Mouse (Mus musculus) T-helper 17 cell (primary cell): ENCODE measurements at regions not wholly inside any gene's neighbourhood (a gene's known extent, or its start where the extent isn't known, plus 50 kb on each side); places are given as distances from the start of the nearest gene placed in this dataset.

Experiments used
- in situ Hi-C, 2 experiments: fragments of 300-600 bp; cut with MboI, MseI; formaldehyde crosslinking; loops; 1 replicate in 1 of 2; 2 replicates in 1 of 2; pipeline ENCODE4 v1.15.1; 2025; ENCODE audit warnings: high pct_unique_total_duplicates in 2 of 2

DNA sequence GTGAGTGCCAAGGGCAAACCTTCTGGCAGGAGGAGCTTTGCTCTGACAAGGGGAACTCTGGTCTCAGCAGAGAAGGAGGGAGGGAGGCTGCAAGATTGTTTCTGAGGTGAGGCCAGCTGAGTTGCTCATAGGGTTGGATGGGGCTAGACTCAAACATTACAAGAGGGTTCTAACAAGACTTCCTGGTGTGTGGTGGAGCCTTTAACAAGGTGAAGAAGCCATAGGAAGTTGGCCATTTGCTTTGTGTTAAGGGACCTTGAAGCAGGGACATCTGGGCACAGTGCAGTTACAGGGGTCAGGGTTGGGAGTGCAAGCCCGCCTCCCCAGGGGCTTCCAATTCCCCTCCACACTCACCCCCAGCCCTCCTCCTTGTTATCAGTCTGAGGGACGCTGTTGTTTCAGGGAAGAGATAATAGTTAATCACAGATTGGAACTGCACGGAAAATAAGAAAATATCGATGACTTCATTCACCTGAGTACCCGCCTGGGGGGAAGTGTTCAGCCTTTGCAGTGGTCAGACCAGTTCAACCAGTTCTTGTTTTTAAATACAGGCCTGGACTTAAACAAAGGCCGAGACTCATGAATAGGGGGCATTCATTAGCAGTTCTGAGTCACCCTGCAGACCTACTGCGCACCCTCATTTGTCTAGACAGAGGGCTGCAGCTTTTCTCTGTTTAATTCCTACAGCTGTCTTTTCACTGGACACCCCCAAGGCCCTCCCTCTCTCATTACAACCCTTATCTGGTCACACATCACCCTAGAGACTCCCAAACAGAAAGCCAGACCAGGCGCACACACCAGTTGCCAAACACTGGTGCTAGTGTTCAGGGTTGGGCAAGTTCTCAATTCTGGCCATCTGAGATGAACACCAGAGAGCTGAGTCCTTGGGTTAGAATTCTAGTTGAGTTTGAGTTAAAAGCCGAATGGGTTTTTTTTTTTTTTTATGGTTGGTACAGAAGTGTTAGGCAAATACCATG, 139.5 kb downstream of the Bcl2l11 start:
- in situ Hi-C loops: no loop called here

DNA sequence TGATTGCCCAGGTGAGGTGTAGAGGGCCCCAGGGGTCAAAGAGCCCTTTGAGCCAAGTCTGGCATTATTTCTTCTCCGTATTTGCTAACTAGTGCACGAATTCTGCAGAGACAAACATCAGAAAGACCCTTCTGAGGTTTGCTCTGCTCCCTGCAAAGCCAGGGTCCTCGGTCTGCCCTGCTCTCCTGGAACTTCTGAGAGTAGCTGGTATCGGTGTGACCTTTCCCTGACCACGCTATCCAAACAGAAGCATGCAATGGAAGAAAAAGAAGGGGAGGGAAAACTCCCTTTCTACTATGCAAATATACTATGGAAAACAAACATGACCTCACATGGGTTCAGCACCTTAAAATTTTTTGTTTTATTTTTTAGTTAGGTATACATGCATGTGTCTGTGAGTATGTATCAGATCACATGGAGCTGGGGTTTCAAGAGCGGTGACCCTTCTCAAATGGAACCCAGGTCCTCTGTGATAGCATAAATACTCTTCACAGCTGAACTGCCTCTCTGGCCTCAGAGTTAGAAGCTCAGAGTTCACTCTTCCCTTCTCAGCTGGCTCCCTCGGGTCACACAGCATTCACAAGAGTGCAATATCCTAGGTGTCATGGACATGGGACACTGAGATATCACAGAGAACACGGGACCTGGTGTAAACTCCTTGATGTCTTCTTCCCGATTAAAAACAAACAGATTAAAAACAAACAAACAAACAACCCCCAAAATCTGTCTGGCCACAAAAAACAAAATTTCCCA, 144.7 kb downstream of the Bcl2l11 start:
- in situ Hi-C loops: no loop called here

DNA sequence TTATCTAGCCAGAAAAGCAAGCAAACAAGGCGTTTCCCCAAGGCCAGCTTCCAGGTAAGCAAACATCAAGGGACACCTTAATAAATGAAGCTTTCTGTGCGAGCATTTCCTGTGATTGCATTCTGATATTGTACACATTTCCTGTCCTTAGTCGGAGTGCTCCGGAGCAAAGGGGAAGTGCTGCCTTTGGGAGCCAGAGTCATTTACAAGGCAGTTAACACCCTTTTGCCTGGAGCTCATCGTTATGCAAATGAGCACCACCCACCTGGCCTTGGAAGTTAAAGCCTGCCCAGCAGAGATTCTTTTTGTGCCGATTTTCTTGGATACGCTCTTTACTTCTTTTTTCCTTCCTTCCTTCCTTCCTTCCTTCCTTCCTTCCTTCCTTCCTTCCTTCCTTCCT, 147.0 kb downstream of the Bcl2l11 start:
- in situ Hi-C loops: no loop called here

GRCm38 (mm10) chr2:128273292-128273691, 147.5 kb downstream of the Bcl2l11 start:
- in situ Hi-C loops: no loop called here

GRCm38 (mm10) chr2:128276337-128276736, 150.5 kb downstream of the Bcl2l11 start:
- in situ Hi-C loops: no loop called here

DNA sequence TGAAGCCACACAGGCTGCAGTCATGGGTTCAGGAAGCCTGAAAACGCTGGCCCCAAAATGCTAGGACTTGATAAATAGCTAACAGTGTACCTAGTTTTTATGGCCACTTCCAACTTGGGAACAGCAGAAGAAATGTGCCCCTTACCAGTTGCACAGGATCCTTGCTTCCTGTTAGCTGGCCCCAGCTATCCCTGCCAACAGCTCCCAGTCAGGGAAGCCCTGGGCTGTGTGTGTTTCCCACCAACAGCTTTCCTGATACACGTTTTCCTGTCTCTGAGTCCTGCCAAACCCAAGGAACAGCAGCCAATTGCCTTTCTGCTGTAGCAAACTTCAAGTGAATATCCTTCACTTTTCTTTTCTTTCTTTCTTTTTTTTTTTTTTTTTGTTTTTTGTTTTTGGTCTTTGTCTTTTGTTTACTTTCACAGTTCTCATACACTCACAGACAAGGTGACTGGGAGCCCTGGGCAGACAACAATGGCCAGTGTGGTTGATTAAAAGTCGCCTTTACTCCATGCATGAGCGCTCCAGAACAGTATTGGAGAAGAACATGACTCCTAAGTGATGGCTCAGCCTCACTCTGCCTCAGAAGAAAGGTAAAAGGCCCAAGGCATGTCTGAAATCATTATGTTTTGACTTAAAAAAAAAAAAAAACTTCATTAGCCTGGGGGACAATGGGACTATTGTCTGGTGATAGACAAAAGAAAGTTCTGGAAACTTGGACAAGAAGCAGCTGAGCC, 151.7 kb downstream of the Bcl2l11 start:
- in situ Hi-C loops: no loop called here

DNA sequence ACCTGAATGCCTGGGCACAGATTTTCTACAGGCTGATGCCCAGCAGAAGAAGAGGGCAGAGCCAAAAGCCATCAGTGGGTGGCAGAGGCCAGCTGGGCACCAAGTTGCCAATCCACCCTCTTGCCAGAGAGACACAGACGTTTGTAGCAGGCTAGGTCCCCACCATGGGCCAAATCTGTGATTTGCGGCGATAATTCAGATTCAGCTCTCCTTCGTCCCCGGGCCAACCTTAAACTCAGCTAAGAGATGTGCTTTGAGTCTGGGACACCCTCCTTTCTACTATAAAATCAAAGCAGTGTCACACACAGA, 152.2 kb downstream of the Bcl2l11 start:
- in situ Hi-C loops: no loop called here

DNA sequence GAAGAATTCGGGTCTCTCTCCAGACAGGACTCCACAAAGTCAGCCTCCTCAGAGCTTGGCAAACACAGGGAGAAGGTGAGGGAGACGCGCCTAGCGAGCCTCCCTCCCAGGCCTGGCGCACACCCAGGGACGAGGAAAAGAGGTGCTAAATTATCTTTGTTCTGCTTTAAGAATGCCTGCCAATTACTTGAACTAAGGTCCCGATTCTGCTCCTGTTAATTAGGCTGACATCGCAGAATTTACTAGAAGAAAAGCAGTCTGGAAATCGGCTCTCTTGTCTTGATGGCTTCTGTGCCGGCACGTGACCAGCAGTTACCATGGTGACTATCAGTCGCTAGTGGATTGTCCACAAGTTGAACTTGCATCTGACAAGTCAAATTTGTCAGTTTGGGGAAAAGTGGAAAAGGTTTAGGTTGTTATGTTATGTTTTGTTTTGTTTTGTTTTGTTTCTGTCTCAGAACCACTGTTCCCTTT, 152.8 kb downstream of the Bcl2l11 start:
- in situ Hi-C loops: no loop called here

DNA sequence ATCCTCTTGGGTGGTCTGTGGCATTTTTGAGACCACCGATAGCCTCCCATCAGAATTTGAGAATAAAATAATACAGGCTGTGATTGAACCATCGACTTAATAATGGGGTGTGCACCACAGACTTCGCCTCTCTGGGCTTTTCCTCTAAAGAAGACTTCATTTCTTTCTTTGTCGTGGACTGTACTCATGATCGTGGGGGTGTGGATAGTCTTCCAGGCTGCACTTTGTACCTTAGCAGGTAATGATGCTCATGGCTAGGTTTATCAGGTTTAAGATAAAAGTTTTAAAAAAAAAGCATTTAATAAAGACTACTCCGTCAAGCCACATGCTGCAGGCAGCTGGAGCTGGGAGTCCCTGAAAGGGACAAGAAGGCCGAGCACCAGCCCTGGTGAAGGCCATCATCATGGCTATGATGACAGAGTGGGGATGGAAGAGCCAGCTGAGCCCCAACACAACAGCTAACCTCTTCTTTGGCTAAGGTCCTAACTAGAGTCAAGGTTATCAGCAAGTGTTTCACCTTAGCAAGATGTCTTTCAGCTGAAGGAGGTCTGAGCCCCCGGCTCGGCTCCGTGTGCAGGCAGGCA, 153.4 kb downstream of the Bcl2l11 start:
- in situ Hi-C loops: no loop called here

DNA sequence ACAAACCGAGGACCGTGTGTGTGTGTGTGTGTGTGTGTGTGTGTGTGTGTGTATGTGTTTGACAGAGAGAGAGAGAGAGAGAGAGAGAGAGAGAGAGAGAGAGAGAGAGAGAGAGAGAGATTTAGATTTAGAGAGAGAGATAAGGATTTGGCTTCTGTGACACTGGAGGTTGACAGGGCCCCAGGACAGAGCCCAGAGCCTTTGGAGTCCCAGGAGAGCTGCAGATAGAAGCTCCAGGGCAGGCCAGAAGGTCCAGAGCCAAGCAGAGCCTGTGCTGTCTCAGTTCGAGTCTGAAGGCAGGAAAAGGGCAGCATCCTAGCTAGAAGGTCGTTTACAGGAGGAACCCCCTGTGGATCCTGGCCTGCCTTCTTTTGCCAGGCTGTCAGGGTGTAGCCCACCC, 156.8 kb downstream of the Bcl2l11 start:
- in situ Hi-C loops: no loop called here

DNA sequence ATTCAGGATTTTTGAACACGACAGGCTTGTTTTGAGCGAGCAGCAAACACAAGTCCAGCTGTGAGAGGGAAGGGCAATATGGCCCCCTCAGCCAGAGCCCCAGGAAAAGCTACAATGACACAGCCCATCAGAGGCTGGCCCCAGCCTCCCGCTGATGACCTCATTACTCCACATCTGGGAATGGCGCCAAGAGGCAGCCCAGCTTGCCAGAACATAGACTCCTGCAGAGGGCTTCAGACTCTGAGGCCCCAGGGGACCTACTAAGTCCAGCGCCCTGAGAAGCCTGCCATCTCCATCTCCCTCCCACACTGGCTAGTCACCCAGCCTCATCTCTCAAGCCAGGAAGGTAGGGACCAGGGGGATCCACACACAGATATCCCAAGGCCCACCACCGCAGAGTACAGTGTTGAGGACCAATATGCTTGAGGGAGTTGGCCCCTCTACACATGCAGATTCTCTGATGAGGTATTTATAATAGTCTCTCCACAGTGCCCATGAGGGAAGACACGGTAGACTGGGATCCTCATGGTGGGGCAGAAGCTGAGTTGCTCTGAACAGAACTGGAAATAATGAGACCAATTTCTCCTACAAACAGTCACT, 159.1 kb downstream of the Bcl2l11 start:
- in situ Hi-C loops: no loop called here

GRCm38 (mm10) chr2:128285457-128285856, 159.6 kb downstream of the Bcl2l11 start:
- in situ Hi-C loops: no loop called here

DNA sequence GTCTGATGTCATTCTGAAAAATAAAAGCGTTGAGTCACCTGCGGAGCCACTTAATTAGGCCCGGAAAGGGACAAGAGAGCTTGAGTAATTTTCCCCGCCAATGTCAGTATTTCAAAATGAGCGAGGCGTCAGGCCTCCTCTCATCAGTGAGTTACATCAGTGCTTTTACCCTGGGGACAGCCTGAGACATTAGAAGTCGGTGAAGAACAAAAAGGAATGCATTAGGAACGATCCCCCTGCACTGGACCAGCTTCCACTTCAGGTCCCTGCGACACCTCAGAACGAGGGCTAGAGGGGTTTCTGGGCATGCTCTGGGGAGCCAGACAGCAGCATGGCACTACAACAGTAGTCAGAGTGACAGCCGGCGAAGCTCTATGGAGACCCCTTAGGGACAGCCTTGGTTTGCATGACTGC, 162.3 kb downstream of the Bcl2l11 start:
- in situ Hi-C loops: no loop called here

GRCm38 (mm10) chr2:128290609-128291008, 164.8 kb downstream of the Bcl2l11 start:
- in situ Hi-C loops: loop anchor here in 1 of 2 experiments (5.0 to 10.0 kb wide), 2 partner anchors 102 to 1884 kb away; partner anchors contain the start of gene Snrpb

DNA sequence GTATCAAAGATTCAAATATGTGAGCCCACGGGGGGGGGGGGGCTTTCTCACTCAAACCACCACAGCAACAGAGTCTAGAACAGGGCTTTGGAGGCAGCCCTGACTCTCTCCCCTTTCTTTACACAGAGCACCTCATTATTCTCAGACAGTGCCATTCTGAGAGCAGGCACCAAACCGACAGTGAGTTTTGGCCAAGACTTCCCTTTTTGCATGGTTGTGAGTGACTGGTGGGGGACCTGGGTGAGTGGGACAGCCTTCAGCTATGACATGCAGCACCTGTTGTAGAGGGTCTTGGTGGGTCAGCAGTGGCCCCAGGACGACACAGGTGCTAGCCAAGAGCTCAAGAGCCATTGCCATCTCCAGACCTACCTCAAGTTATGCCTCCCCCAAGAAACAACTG, 168.8 kb downstream of the Bcl2l11 start:
- in situ Hi-C loops: loop anchor here (5.0 to 10.0 kb wide), 2 partner anchors 98 to 1880 kb away; partner anchors contain the start of gene Snrpb (in 1 of the 2)

DNA sequence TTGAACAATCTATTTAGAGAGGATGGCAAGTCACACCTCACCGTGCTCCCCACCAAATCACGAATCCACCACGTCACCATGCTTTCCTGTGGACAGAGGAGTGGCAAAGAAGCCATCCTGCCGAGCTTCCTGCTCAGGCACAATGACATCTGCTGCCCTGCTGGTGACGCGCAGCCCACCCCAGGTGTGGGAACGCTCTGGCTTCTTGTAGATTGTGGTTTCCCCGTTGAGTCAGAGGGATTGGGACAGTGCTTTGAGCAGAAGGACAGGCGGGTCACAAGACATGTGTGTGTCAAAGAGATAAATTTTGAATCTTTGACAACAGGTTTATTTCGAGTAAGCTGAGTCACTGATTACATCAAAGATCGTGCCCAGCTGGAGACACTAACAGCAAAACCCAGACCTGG, 169.2 kb downstream of the Bcl2l11 start:
- in situ Hi-C loops: loop anchor here (5.0 to 10.0 kb wide), 2 partner anchors 97 to 1880 kb away; partner anchors contain the start of gene Snrpb (in 1 of the 2)

GRCm38 (mm10) chr2:128295726-128296234, 169.9 kb downstream of the Bcl2l11 start:
- in situ Hi-C loops: loop anchor here (5.0 to 10.0 kb wide), 2 partner anchors 97 to 1879 kb away; partner anchors contain the start of gene Snrpb (in 1 of the 2)

DNA sequence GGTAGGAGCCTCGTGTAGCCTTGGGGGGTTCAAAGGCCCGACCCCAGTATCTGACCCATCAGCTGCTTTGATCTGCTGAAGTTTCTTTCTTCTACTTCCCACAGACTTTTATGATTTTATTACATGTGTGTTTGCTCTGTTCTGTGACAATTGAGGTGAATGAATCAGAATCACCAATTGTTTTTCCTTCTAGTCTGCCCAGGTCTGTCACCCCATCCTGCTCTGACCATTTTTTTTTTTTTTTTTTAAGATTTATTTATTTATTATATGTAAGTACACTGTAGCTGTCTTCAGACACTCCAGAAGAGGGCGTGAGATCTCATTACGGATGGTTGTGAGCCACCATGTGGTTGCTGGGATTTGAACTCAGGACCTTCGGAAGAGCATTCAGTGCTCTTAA, 170.6 kb downstream of the Bcl2l11 start:
- in situ Hi-C loops: loop anchor here (5.0 to 10.0 kb wide), 2 partner anchors 96 to 1878 kb away; partner anchors contain the start of gene Snrpb (in 1 of the 2)

DNA sequence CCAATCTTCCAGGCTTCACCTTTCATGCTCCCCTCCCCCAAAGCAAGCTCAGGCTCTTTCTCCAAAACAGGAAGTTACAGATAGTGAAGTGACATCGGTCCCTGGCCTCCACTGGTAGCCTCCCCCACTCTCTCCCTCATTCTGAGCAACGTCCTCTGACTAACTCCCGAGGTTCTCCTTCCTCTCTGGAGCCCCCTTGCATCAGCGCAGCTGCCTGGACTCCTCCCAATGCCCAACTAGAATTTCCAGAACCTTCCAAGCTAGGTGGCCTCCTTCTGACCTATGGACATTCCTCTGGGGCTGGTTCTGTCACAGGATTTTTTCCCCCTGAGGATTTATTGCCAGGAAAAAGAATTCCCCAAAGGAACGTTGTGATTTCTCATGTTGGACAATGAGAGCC, 171.1 kb downstream of the Bcl2l11 start:
- in situ Hi-C loops: loop anchor here (5.0 to 10.0 kb wide), 2 partner anchors 95 to 1878 kb away; partner anchors contain the start of gene Snrpb (in 1 of the 2)

DNA sequence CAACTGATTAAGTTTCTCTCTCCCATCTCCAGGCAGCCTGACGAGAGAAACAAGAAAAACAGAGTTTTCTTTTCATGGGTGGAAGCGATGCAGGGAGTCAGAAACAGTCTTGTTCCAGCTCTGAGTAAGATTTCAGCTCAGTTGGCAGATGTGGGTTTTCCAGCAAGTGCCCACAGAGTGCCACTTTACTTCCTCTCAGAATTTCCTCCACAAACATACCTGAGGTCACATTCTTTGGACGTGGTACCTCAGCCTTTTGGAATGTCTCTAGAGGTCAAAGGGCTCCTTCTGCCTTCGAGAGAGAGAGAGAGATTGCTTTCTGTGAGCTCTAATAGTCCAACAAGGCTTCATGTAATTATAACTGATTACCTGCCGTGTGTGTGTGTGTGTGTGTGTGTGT, 172.0 kb downstream of the Bcl2l11 start:
- in situ Hi-C loops: loop anchor here (5.0 to 10.0 kb wide), 2 partner anchors 94 to 1877 kb away; partner anchors contain the start of gene Snrpb (in 1 of the 2)
